Mouse (Mus musculus) layer of hippocampus, adult 18-20 months (tissue): Measurements from ENCODE around the gene Ctbp2. TPM values are rescaled to one million over a fixed set of nuclear protein-coding genes. Genes with fewer than 3 reads are reported as not detected.
"Not testable (repeated sequence)": the region's sequence is repeated elsewhere in the genome, so short reads cannot be mapped to it uniquely, and the experiment has no call there.

Experiments used
- DNase-seq, 2 experiments: peaks; one replicate each; pipeline ENCODE4 v3.0.0; 2022; ENCODE audit warnings: low spot score in 2 of 2
- total RNA-seq, 2 experiments: library from RNA; stranded (reverse); gene quantifications; 2 replicates each; pipeline ENCODE4 v1.2.3; 2021

Gene Ctbp2
- total RNA-seq, 2 experiments from 2014 or later, result 55.5 to 61.8 TPM

DNA sequence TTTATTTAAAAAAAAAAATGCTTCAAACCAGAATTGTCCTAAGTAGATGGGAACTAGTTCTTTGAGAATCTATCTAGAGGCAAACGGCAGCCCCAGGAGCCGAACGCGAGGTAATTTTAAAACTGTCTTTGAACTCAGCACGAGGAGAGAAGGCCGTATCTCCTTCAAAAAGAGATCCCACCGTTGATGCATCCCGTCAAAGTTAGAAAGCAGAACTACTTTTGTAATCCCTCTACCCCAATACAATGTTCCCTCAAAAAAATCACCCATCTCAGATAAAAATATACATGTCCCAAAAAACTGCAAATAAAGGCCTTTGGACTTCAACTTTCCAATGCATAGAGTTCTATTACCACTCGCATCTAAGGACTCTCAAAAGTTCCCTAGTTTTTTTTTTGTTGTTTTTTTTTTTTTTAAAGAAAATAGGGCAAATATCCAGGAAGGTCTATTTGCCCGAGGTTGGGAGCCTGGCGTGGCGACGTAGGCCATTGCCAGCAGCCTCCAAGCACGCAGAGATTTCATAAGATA lies 3.0 kb downstream of the Ctbp2 start:
- DNase-seq, result no peak

- DNase-seq, result no peak
Observed at GRCm38 (mm10) chr7:133120221-133120751, 3.9 kb downstream of the Ctbp2 start.

GRCm38 (mm10) chr7:133117815-133118214 lies 6.3 kb downstream of the Ctbp2 start:
- no peak for DNase-seq

DNA sequence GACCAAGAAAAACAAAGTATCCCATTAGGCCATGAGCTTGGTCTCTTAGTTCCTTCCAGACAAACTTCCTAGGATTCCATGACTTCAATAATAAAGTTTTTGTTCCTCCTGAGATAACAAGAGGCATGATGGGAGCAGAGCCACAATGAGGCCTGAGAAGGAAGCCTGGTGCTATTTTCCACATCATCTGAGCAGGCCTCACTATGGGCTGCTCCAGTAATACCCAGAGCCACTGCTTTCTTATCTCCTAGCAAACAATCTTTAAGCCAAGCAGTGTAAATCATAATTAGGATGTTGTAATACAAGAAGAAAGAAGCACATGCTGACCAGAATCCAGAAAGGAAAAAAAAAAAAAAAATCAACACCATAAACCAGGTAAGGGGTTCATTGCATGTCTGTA lies 7.6 kb downstream of the Ctbp2 start:
- no peak for DNase-seq

DNA sequence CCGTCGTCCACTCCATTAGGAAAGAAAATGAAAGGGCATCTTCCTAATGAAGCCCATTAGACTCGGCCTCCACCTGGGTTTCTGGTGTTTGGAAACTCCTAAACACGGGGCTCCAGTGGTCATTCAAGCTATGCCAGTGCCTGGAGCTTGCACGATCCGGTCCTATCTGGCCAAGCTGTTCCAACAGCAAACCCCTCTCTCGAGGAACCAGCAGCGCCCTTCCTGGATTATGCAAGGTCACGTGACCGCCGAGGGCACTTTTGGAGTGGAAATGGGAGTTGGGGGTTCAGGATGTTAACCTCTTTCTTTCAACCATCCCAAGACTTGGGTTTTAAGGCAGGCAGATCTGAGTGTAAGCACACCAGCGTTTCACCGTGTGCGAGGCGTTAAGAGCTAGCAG lies 8.3 kb downstream of the Ctbp2 start:
- DNase-seq, result no peak

DNA sequence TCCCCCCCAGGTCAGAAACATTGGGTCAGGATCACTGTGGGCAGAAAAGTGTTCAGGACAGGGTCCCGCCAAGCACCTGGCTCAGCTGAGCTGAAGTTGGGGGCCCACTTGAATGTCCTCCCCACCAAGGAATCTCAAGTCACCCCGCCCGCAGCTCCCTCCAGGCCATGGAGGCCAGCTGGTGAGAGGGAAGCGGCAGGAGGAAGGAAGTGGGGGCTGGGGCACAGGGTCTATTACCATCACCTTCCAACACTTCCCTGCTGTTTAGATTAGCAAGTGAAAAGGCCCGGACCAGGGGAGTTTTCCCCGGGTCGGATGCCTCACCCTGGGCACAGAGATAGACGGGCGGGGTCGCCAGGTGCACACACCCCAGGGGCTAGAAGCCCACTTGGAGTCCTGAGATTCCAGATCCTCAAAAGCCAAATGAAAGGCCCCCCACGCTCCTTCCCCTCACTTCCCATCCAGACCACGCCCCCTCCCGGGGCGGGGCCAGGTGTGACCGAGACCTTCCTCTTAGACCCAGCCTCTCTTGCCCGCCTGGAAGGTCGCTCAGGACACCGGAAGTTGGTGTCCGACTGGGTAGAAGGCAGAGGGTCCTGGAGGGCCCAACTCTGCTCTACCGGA lies 9.2 kb downstream of the Ctbp2 start:
- no peak for DNase-seq

GRCm38 (mm10) chr7:133113185-133113895 lies 10.8 kb downstream of the Ctbp2 start:
- DNase-seq, result no peak

DNA sequence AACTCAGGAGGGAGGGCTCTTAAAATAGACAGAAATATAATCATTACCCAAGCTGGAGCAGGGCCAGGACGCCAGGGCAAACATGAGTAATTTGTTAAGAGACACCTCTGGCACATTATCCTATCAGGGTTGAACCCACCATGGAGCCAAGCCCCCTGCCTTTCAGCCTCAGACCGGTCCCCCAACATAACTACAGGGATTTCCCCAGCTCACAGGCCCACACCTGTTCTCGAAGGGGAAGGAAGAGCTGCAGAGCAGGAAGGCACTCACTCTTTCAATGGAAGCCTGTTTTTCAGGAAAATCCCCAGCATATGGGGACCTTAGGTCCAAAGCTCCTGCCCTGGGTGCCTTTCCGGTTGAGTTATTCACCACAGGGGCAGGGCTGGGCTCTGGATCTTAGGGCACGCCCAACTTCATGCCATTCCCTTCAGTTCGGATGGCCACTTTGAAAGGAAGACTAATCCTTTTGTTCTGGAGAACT lies 11.8 kb downstream of the Ctbp2 start:
- no peak for DNase-seq

GRCm38 (mm10) chr7:133109442-133109841 lies 14.7 kb downstream of the Ctbp2 start:
- DNase-seq, result no peak

GRCm38 (mm10) chr7:133108695-133109094 lies 15.5 kb downstream of the Ctbp2 start:
- DNase-seq, result peak; percentile 18 to 56

- no peak for DNase-seq
Observed at GRCm38 (mm10) chr7:133102578-133102977, 21.6 kb downstream of the Ctbp2 start.

DNA sequence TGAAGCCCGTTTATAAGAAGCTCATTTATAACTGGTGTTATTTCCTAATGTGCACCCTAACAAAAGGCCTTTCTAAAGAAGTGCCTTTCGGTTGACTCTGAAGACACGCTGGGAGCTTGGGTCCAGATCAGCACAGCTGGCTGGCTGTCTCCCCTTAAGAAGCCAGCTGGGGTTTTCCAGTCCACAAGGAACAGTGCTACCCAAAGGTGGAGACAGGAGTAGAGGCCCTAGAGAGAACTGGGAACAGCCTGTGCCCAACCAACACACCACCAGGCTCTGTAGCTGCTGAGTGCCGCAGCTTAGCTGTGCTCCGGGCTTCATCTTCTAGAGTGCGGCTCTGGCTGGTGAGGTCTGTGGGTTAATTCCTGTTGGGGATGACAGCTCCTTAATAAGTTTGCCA lies 23.1 kb downstream of the Ctbp2 start:
- no peak for DNase-seq

- no peak for DNase-seq
Observed at GRCm38 (mm10) chr7:133100178-133100577, 24.0 kb downstream of the Ctbp2 start.

DNA sequence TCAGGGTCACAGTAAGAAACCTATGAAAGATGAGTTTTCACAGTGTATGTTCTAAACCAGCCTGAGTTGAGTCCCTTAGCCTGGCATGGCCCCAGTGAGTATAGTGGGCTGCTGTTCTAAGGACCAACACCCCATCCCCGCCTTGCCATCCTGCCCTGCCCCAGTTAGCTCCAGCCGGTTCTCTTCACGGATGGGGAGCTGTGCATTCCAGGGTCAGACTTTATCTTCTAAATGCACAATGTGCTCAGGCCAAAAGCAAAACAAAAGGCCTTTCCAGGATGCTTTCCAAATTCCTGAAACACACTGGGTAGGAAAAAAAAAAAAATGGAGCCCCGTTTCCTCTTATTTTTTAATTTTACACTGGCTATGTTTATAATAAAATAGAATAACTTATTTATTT lies 24.9 kb downstream of the Ctbp2 start:
- DNase-seq, result no peak

DNA sequence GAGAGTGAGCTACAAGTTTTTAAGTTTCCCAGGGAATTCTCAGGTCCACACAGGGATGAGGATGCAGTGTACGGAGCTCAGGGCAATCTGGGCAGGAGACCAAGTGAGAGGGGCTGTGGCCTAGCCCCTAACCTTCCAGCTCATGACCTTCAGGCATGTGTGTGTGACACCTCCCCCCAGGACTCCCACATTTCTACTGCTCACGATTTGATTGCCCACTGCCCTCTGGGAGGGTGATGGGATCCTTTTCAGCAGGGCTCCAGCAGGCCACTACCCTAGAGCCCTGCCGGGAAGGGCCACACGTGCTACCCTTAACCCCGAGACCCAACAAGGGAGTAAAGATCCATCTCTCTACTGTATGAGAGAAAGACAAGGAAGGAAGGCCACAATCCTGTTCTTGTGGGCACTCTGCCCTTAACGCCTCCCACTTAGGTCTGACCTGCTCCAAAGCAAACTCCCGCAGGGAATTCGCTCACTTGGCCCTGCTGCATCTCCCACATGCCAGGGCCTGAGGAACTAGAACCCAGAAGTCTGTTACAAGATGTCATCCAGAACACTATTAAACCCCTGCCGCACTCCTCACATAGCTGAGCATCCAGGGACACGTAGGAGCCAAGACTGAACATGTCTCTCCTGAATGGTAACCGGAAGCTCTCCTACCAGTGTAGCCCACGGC lies 25.9 kb downstream of the Ctbp2 start:
- DNase-seq, result no peak

DNA sequence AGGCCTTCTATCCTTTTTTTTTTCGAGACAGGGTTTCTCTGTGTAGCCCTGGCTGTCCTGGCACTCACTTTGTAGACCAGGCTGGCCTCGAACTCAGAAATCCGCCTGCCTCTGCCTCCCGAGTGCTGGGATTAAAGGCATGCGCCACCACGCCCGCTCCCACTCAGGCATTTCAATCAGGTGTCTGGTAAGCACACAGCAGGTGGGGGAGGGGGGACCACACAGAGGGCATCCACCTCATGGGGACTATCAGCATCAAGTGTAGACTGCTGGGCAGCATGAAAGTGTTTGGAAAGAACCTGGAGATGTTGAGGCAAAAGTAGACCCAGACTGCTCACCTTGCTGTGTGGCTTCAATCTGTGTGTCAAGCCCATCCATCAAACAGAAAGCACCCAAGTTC lies 28.5 kb downstream of the Ctbp2 start:
- DNase-seq, result not testable (repeated sequence)

GRCm38 (mm10) chr7:133094711-133095495 lies 29.3 kb downstream of the Ctbp2 start:
- no peak for DNase-seq

GRCm38 (mm10) chr7:133094161-133094560 lies 30.0 kb downstream of the Ctbp2 start:
- no peak for DNase-seq

DNA sequence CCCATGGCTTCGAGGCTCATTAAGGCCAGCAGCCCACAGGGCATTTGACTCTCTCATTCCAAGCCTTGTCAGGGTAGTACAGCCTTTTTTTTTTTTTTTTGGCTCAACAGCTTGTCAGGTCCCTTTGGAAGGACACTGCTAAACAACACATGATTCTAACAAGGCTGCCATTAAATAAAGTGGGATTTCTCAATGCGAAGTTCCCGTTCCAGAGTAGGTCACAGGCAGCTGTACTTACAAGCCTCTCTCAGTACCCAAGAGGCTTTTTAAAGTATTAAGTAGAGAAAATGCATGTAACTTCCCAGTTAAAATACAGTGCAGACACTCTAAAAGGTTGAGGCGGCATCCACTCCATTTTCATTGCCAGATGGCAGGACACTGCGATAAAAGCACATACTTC lies 30.4 kb downstream of the Ctbp2 start:
- no peak for DNase-seq

DNA sequence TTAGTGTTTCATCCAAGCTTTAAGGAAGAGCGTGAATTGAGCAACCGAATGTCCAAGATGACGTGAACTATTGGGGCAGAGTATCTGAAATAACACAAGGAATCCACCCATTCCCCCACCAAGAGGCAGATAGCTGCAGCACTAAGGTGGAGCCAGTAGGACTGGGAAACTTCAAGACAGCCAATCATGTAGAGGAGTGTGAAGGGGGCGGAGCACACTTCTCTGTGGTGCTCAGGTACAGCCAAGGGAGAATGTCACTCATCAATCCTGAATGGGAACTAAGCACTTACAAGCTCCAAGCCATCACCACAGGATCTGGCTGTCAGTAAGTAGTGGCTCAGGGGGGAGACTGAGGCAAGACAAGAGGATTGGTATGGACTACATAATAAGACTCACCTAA lies 33.5 kb downstream of the Ctbp2 start:
- no peak for DNase-seq

- no peak for DNase-seq
Observed at GRCm38 (mm10) chr7:133089621-133090260, 34.4 kb downstream of the Ctbp2 start.
